Mouse (Mus musculus): ENCODE results near the gene Timp1. TPM values are rescaled to one million over a fixed set of nuclear protein-coding genes. Genes with fewer than 3 reads are reported as not detected.

Gene Timp1
- not detected in 2 replicates for total RNA-seq (2015)
- total RNA-seq (2017): 0.55 TPM in 1 of 2 replicates, not detected in the other

DNA sequence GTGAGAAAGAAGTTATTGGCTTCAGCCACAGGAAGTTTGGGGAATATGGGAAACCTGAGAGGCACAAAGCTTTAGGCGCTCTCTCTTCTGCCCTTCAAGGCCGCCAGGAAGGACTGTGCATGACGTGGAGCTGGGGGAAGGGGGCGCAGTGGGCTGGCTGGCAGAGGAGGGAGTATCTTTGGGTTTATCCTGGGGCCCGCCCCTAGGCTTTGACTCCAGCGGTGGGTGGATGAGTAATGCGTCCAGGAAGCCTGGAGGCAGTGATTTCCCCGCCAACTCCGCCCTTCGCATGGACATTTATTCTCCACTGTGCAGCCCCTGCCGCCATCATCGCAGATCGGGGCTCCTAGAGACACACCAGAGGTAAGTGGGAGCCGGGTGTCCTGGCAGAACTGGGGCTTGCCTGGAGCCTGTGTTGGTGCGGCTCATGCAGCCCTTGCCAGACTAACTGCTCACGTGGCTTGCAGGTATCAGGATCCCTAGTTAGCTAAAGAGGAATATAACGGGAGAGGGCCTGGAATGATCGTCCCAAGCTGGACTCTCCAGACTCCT lies at the start of gene Timp1:
Gene Timp1, plus strand, starts transcription at position 205 of the 552 bp plus-strand sequence.
- no peak for ATAC-seq (ENCODE audit: poor library complexity, severe bottlenecking)

GRCm38 (mm10) chrX:20828934-20829333 lies 41.0 kb upstream of the Timp1 start:
- ATAC-seq (ENCODE audit: poor library complexity, severe bottlenecking): no peak

DNA sequence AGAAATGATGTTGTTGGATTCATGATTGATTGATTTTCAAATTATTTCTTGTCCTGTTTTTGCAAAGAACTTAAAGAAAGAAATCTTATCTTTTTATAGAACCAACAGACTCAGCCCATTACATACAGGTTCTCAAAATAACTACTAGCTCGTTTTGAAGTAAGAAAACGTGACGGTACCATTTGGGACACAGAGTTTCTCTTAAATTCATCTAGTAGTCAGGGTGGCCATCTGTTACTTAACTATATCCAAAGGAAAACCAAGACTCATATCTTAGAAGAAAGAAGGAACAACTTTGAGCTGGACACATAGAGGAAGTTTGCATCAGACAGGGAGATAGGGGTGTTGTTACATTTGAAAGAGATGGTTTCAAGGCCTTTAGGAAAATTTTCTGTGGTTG lies 22.7 kb upstream of the Timp1 start:
- no peak for ATAC-seq (ENCODE audit: poor library complexity, severe bottlenecking)

GRCm38 (mm10) chrX:20847816-20848215 lies 22.1 kb upstream of the Timp1 start:
- ATAC-seq (ENCODE audit: poor library complexity, severe bottlenecking): no peak

- peak; percentile 100 for ATAC-seq (ENCODE audit: poor library complexity, severe bottlenecking)
Measured at GRCm38 (mm10) chrX:20848256-20848984, 21.5 kb upstream of the Timp1 start.

DNA sequence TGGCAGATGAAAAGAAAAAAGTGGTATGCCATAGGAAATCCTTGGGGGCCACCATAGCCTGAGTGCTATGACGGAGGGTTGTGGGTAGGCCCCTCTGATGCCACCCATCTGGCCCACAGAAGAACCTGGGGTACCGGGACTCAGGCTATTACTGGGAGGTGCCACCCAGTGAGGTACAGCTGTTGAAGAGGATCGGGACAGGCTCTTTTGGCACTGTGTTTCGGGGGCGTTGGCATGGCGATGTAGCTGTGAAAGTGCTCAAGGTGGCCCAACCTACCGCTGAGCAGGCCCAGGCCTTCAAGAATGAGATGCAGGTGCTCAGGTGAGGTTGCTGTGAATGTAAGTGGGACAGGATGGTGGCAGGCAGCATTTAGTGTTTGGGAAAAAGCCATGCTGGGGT lies 16.2 kb upstream of the Timp1 start:
- ATAC-seq (ENCODE audit: poor library complexity, severe bottlenecking): no peak

DNA sequence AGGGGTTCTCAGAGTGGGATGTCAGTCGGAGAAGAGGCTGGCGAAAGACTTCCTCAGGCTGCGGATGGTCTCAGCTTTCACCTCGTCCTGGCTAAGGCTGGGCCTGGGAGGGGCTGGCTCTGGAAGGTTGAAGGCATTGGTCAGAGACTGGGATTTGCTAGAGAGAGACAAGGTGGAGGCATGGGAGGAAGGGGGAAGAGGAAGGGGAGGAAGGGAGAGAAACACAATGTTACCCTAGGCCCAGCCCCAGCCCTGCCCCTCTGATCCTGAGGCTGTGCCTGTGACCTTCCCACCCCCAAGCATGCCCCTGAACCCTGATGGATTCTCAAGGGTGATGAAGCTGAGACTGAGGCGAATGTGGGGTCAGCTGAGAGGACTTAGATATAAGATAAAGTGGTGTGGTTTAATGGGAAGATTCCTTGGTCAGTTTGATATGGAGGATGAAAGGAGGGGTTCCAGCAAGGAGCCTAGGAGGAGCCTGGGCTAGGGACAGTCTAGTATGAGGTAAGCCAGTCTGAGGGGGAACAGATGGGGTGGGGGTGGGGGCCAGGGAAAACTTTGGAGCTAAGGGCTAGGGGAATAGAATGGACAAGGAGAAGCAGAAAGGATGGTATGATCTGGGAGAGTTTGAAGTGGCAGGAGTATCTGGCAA lies 8.4 kb upstream of the Timp1 start:
- no peak for ATAC-seq (ENCODE audit: poor library complexity, severe bottlenecking)

DNA sequence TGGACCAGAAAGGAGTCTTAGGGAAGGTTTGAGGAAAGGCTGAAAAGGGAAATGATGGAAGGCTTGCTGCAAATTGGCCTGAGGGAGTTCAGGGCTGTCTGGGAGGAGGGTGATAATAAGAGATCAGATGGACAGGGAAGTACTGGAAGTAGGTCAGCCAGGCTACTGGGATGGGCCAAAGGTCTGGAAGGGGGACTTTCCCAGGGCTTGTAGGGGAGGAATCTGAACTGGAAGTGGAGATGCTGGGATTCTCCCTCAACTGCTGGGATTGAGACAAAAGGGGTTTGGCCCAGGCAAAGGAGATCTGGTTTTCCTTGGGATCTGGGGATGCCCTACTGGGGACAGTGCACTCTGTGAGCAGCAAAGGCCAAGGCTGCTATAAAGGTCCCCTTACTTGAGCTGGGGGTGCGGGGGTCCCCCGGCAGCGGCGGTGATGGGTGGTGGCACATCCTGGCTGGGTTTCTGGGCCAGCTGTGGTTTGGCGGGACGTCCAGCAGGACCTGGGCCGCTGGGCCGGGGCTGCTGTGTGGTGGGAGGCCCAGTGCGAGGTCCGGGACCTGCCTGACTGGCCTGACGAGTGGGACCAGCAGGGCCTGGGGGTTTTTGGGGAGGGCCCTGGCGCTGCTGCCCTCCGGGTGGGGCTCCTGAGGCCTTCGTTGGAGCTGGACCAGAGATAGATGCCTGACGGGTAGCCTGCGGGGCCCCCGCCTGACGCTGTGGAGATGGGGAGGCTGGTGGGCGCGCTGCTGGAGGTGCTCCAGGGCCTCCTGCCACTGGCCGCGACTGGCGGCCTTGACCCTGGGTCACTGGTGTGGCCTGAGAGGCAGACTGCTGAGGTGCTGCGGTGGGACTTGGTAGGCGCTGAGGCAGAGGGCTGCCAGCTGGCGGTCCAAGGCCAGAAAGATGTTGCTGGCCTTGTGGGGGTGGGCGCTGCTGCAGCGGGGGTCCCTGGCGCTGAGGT lies 7.6 kb upstream of the Timp1 start:
- ATAC-seq (ENCODE audit: poor library complexity, severe bottlenecking): no peak

DNA sequence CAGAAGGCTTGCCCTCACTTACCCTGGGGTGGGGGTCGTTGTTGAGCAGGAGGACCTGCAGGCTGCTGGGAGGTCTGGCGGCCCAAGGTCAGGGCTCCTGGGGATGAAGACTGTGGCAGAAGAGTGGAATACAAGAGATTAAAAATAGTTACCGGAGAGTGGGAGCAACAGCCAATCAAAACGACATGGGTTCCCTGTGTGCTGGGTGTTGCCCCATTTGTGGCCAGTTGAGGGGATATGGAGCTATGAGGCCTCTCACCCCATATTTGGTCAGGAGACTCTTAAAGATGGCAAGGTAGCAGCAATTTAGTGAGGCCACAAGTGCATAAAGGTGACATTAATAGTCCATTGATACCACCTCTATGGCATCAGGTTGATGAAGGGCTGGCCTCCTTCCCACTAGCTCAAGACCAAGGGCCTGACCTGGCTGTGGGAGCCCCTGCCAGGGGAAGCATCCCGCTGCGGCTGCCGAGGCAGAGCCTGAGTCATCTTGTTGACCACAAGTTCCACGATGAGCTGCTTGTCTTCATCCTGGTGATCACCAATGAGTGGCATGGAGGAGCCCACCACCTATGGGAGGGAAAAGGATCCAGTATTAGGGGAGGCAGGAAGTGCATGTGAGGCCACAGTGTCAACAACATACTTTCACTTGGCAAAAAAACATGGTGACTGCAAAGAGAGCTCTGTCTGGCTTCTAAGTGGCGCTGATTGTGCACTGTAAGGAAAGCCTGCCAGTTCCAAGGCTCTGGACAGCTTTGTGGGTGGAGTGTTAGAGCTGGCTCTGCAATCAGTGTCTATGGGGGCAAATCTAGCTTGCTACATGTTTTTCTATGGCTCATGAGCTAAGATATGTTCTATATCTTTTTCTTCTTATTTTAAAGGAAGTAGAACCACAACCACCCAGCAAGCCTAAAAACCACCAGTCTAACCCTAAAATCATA lies 6.5 kb upstream of the Timp1 start:
- ATAC-seq (ENCODE audit: poor library complexity, severe bottlenecking): peak; percentile 67

DNA sequence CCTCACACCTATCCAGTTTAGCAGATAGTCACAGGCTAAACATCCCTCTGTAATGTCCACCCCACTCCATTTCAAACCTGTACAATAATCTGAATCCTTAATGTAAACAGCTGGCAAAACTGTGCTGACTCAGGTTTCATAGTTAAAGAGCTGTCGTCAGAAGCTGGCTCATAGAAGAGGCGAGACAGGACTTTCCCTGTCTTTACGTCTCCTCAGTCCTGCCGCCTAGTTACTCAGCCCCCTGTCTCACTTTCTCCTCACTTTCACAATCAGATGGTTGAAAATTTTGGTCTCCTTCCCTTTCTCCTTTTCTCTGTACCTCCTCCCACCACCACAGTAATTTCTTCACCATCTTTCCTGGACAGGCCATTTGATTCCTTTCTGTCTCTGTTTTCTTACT lies 1.9 kb upstream of the Timp1 start:
- no peak for ATAC-seq (ENCODE audit: poor library complexity, severe bottlenecking)

DNA sequence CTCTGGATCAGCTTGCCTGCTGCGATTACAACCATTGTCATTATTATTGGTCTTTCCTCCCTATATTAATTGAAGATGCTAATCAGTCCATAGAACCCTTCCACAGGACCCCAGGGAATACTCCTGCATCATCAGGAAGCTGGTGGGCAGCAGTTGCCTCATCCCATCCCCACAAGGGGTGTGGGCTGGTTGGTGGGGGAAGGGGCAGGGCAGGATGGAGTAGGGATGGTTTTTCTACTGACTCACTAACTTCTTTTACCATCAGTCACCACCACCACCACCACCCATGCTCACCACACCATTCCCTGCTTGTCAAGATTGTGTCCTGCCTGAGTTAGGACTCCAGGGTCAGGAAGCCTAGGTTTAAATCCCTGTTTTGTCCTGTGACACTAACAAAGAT lies 763 bp upstream of the Timp1 start:
- ATAC-seq (ENCODE audit: poor library complexity, severe bottlenecking): no peak

- no peak for ATAC-seq (ENCODE audit: poor library complexity, severe bottlenecking)
Measured at GRCm38 (mm10) chrX:20872928-20873500, 3.0 kb downstream of the Timp1 start.

DNA sequence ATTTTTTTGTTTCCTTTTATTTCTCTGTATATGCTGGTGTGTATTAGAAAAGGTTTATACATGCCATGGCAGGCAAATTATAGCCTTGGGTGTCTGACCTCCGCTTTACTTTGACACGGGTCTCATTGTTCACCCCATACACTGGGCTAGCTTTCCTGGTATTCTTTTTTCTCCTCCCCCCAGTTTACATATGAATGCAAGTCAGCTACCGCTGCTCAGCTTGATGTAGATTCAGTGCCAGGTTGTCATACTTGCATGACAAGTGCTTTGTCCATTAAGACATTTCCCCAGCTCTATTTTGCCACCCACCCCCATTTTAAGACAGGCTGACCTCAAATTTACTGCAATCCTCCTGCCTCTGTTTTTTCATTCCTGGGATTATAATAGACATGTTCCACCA lies 5.3 kb downstream of the Timp1 start:
- ATAC-seq (ENCODE audit: poor library complexity, severe bottlenecking): no peak

DNA sequence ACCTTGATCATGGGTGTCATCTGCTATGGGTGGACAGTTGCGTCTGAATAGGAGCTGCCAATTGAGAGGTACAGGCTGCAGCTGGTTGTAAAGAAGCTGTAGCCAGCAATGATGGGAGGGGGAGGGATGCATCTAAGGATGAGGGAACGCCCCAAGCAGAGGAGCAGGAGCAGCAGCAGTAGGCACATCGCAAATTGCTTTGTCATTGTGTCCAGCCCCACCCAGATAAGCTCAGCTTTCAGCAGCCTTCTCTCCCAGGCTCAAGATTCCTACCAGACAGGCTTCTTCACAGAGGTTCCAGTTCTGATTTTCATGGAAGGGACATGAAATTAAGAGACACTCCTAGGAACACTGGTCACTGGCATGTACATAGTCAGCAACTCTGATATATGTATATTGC lies 40.1 kb downstream of the Timp1 start:
- ATAC-seq (ENCODE audit: poor library complexity, severe bottlenecking): no peak

DNA sequence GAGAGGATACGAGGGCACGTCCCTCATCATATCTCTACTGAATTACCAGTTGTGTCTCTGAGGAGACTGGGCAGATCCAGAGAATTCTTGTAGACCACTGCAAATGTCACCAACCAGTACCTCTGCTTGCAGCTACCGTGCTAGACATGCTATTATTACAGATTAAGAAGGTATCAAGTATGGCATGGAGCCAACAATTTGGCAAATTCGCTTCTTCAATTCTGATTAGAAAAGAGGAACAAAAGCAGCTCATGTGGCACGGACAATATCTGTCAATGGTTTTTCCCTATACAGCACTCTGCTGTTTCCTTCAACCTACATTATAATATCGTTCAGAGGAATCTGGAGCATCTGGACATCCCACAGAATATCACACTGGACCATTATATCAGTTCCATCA lies 43.8 kb downstream of the Timp1 start:
- no peak for ATAC-seq (ENCODE audit: poor library complexity, severe bottlenecking)

GRCm38 (mm10) chrX:20915075-20915474 lies 45.1 kb downstream of the Timp1 start:
- no peak for ATAC-seq (ENCODE audit: poor library complexity, severe bottlenecking)

- no peak for ATAC-seq (ENCODE audit: poor library complexity, severe bottlenecking)
Measured at GRCm38 (mm10) chrX:20920249-20920843, 50.4 kb downstream of the Timp1 start.

DNA sequence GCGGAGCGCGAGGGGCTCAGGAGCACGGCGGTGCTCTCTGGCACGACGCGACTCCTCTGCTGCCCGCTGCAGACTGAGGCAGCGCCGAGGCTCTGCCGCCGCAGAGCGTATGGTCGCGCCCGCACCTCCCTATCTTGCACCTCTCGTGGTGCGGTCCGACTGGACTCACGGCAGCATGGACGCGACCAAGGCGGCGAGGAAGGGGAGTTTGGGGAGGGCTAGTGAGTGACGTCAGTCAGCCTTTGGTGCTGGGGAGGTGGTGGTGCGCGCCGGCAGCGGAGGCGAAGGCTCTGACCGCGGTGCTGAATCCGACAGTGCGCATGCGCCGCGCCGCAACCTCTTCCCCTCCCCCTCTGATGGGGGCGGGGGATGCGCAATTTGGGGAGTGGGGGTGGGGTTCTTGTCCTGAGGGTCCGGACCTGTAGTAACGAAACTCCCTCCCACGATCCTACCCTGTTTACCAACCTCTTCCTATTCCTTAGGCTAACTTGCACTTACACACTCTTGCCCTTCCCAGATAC lies 50.9 kb downstream of the Timp1 start, which contains the start of gene Syn1:
Gene Syn1, minus strand, starts transcription at position 161 of the 521 bp plus-strand sequence.
- ATAC-seq (ENCODE audit: poor library complexity, severe bottlenecking): peak; percentile 100

- ATAC-seq (ENCODE audit: poor library complexity, severe bottlenecking): no peak
Measured at GRCm38 (mm10) chrX:20921366-20921765, 51.4 kb downstream of the Timp1 start.
